Mouse (Mus musculus): ENCODE measurements around the gene Ehbp1. TPM values are rescaled to one million over a fixed set of nuclear protein-coding genes. Genes with fewer than 3 reads are reported as not detected.

The Ehbp1 gene
- polyA plus RNA-seq, 1 experiment from 2014 or later, result 9.8 TPM

DNA sequence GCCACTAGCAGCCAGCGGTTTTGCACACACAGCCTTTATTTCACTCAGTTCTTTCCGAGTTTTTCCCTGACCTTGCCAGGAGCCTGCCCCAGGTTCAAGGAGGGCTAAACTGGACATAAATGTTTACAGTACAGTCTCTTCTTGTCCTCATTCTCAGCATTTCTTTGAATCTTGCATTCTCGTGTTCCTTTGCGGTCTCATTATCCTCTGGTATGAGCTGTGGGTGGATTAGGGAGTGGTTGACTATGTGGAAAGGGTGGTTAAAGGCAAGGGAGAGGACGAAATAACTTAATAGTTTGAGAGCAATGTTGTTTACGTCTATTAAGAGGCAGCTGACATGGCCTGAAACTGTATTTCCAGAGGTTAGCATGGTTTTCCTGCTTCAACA, 54.6 kb downstream of the Ehbp1 start:
- Histone ChIP-seq H3K4me1 (ENCODE audit: control insufficient read depth, insufficient read depth, low read length) (peaks cover 13% of the 10 kb centered on the region; the same call in 1 of the 2 replicates), H3K9me3 (ENCODE audit: control insufficient read depth, low read length) (no peaks in the 10 kb centered on the region), H3K4me2 (replicated peaks; ENCODE audit: low read depth, low read length) (peak overlapping the region; percentile 84), H3K9ac (ENCODE audit: low read depth, low read length) (peak overlapping the region; percentile 70), H3K27me3 (ENCODE audit: control insufficient read depth, insufficient read depth, low read length) (no peaks in the 10 kb centered on the region), H3K27ac (ENCODE audit: low read depth, low read length) (peak overlapping the region; percentile 89), H3K36me3 (ENCODE audit: control insufficient read depth, insufficient read depth, low read length) (no peaks in the 10 kb centered on the region), H3K4me3 (ENCODE audit: low read length) (peak overlapping the region; percentile 60)
- 1% methylated on average over 6 of the region's 6 CpGs for WGBS
- no peak for ATAC-seq (ENCODE audit: low FRiP score, low TSS enrichment)

DNA sequence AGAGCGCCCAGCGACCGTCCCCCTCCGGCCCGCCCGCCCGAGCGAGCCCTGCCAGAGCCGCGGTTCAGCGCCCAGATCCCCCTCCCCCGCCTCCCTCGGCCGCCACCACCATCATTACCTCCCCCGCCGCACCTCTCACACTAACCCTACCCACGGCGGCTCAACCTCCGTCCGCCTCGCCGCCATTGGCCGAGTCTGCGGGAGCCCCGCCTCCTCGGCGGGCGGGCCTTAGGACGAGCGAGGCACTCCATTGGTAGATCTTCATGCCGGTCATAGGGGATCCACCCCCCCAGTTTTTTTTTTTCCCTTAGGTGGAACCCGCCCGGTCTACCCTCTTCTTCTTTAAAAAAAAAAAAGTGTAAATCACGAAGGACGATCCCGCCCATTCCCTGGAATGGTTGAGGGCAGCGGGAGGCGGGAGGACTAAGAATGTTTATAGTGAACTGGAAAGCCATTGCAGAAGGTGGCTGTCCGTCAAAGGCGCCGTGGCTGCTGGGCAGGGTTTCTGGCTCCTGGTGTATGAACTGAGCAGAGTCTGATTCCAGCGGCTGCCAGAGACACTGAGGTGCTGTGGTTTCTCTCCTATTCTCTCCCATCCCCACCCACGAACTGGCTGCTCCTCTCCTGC, 55.1 kb downstream of the Ehbp1 start:
- Histone ChIP-seq H3K4me1 (ENCODE audit: control insufficient read depth, insufficient read depth, low read length) (peaks cover 13% of the 10 kb centered on the region; the same call in 1 of the 2 replicates), H3K27ac (ENCODE audit: low read depth, low read length) (peak overlapping the region; percentile 89), H3K4me2 (replicated peaks; ENCODE audit: low read depth, low read length) (peak overlapping the region; percentile 84), H3K9ac (ENCODE audit: low read depth, low read length) (peak overlapping the region; percentile 82), H3K9me3 (ENCODE audit: control insufficient read depth, low read length) (no peaks in the 10 kb centered on the region), H3K36me3 (ENCODE audit: control insufficient read depth, insufficient read depth, low read length) (peaks cover 4% of the 10 kb centered on the region; the same call in 1 of the 2 replicates), H3K27me3 (ENCODE audit: control insufficient read depth, insufficient read depth, low read length) (no peaks in the 10 kb centered on the region), H3K4me3 (ENCODE audit: low read length) (peak overlapping the region; percentile 74)
- WGBS, result 2% methylated on average over 34 of the region's 43 CpGs
- peak; percentile 100 for ATAC-seq (ENCODE audit: low FRiP score, low TSS enrichment)

DNA sequence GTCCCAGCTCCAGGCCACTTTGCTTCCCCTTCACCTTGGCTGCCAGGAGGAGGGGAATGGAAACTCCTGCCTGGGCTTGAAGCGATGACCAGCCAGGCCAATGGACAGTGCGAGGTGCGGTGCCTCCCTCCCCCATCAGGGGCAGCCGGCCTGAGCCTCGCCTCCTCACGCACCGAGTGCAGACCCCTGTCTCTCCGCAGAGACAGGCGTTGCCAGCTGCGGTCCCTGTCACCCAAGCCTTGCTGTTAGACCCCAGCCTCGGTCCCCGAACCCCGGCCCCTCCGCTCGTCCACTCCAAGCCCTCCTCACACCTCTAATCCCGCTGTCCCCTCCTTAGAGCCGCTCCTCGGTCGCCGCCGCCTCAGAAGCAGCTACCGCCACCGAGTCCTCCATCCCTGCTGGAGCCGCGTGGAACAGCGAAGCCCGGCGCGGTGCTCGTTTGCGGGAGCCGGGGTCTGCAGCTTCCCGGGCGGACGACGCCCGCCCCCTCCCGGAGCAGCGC, 55.7 kb downstream of the Ehbp1 start:
- H3K9me3 ChIP-seq (ENCODE audit: control insufficient read depth, low read length), result no peaks in the 10 kb centered on the region
- ATAC-seq (ENCODE audit: low FRiP score, low TSS enrichment), result peak; percentile 79
- H3K27me3 ChIP-seq (ENCODE audit: control insufficient read depth, insufficient read depth, low read length), result no peaks in the 10 kb centered on the region
- peak overlapping the region; percentile 79; the same call in 1 of the 2 replicates for H3K27ac ChIP-seq (ENCODE audit: low read depth, low read length)
- H3K36me3 ChIP-seq (ENCODE audit: control insufficient read depth, insufficient read depth, low read length), result peaks cover 7% of the 10 kb centered on the region; the same call in 1 of the 2 replicates
- H3K4me1 ChIP-seq (ENCODE audit: control insufficient read depth, insufficient read depth, low read length), result peaks cover 13% of the 10 kb centered on the region; the same call in 1 of the 2 replicates
- H3K9ac ChIP-seq (ENCODE audit: low read depth, low read length), result peak overlapping the region; percentile 82
- H3K4me3 ChIP-seq (ENCODE audit: low read length), result peak overlapping the region; percentile 74
- H3K4me2 ChIP-seq (replicated peaks; ENCODE audit: low read depth, low read length), result peak overlapping the region; percentile 63
- 1% methylated on average over 38 of the region's 39 CpGs for WGBS

- Histone ChIP-seq H3K27ac (ENCODE audit: low read depth, low read length) (no peak overlapping the region), H3K36me3 (ENCODE audit: control insufficient read depth, insufficient read depth, low read length) (peaks cover under 1% of the 10 kb centered on the region; the same call in 1 of the 2 replicates), H3K9me3 (ENCODE audit: control insufficient read depth, low read length) (no peaks in the 10 kb centered on the region), H3K4me3 (ENCODE audit: low read length) (no peak overlapping the region), H3K4me1 (ENCODE audit: control insufficient read depth, insufficient read depth, low read length) (no peaks in the 10 kb centered on the region), H3K27me3 (ENCODE audit: control insufficient read depth, insufficient read depth, low read length) (no peaks in the 10 kb centered on the region), H3K9ac (ENCODE audit: low read depth, low read length) (no peak overlapping the region), H3K4me2 (replicated peaks; ENCODE audit: low read depth, low read length) (no peak overlapping the region)
- 97% methylated on average over 3 of the region's 3 CpGs for WGBS
- no peak for ATAC-seq (ENCODE audit: low FRiP score, low TSS enrichment)
Measured at GRCm38 (mm10) chr11:22276656-22277055, 65.4 kb downstream of the Ehbp1 start.

DNA sequence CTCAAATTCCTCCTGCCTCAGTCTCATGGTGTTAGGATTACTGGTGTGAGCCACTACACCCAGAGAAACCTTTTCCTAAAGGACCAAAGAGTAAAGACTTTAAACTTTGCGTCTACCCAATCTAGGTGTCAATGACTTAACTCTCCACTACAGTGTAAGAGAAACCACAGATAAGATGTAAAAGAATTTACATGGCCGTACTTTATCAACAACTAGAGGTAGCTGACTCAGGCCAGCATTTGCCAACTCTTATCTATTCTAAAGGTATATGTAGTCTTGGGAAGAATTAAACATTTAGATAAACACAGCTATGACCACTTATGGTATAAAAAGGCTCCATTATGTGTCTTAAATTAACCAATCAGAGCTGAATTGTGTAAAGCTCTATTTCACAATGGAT, 67.9 kb downstream of the Ehbp1 start:
- Histone ChIP-seq H3K4me1 (ENCODE audit: control insufficient read depth, insufficient read depth, low read length) (no peaks in the 10 kb centered on the region), H3K27ac (ENCODE audit: low read depth, low read length) (no peak overlapping the region), H3K9me3 (ENCODE audit: control insufficient read depth, low read length) (no peaks in the 10 kb centered on the region), H3K9ac (ENCODE audit: low read depth, low read length) (no peak overlapping the region), H3K4me2 (replicated peaks; ENCODE audit: low read depth, low read length) (no peak overlapping the region), H3K36me3 (ENCODE audit: control insufficient read depth, insufficient read depth, low read length) (no peaks in the 10 kb centered on the region; the same call in 1 of the 2 replicates), H3K4me3 (ENCODE audit: low read length) (no peak overlapping the region), H3K27me3 (ENCODE audit: control insufficient read depth, insufficient read depth, low read length) (no peaks in the 10 kb centered on the region)
- ATAC-seq (ENCODE audit: low FRiP score, low TSS enrichment), result no peak
- WGBS, result 95% methylated on average over 2 of the region's 2 CpGs

- H3K9me3 ChIP-seq (ENCODE audit: control insufficient read depth, low read length), result no peaks in the 10 kb centered on the region
- H3K27me3 ChIP-seq (ENCODE audit: control insufficient read depth, insufficient read depth, low read length), result no peaks in the 10 kb centered on the region
- no peak for ATAC-seq (ENCODE audit: low FRiP score, low TSS enrichment)
- no peak overlapping the region for H3K9ac ChIP-seq (ENCODE audit: low read depth, low read length)
- H3K4me1 ChIP-seq (ENCODE audit: control insufficient read depth, insufficient read depth, low read length), result no peaks in the 10 kb centered on the region
- H3K27ac ChIP-seq (ENCODE audit: low read depth, low read length), result no peak overlapping the region
- WGBS, result 87% methylated on average over 7 of the region's 7 CpGs
- H3K4me2 ChIP-seq (replicated peaks; ENCODE audit: low read depth, low read length), result no peak overlapping the region
- H3K4me3 ChIP-seq (ENCODE audit: low read length), result no peak overlapping the region
- no peaks in the 10 kb centered on the region; the same call in 1 of the 2 replicates for H3K36me3 ChIP-seq (ENCODE audit: control insufficient read depth, insufficient read depth, low read length)
Measured at GRCm38 (mm10) chr11:22273378-22273777, 68.7 kb downstream of the Ehbp1 start.

GRCm38 (mm10) chr11:22271889-22272288, 70.2 kb downstream of the Ehbp1 start:
- 94% methylated on average over 3 of the region's 3 CpGs for whole genome bisulfite sequencing
- no peaks in the 10 kb centered on the region for H3K4me1 ChIP-seq (ENCODE audit: control insufficient read depth, insufficient read depth, low read length)
- H3K9ac ChIP-seq (ENCODE audit: low read depth, low read length), result no peak overlapping the region
- H3K27ac ChIP-seq (ENCODE audit: low read depth, low read length), result no peak overlapping the region
- no peak overlapping the region for H3K4me3 ChIP-seq (ENCODE audit: low read length)
- no peaks in the 10 kb centered on the region for H3K27me3 ChIP-seq (ENCODE audit: control insufficient read depth, insufficient read depth, low read length)
- no peaks in the 10 kb centered on the region; the same call in 1 of the 2 replicates for H3K36me3 ChIP-seq (ENCODE audit: control insufficient read depth, insufficient read depth, low read length)
- H3K9me3 ChIP-seq (ENCODE audit: control insufficient read depth, low read length), result no peaks in the 10 kb centered on the region
- no peak for ATAC-seq (ENCODE audit: low FRiP score, low TSS enrichment)
- no peak overlapping the region for H3K4me2 ChIP-seq (replicated peaks; ENCODE audit: low read depth, low read length)

GRCm38 (mm10) chr11:22269643-22270042, 72.4 kb downstream of the Ehbp1 start:
- Histone ChIP-seq H3K4me2 (replicated peaks; ENCODE audit: low read depth, low read length) (no peak overlapping the region), H3K4me3 (ENCODE audit: low read length) (no peak overlapping the region), H3K27me3 (ENCODE audit: control insufficient read depth, insufficient read depth, low read length) (no peaks in the 10 kb centered on the region), H3K4me1 (ENCODE audit: control insufficient read depth, insufficient read depth, low read length) (no peaks in the 10 kb centered on the region), H3K9ac (ENCODE audit: low read depth, low read length) (no peak overlapping the region), H3K36me3 (ENCODE audit: control insufficient read depth, insufficient read depth, low read length) (no peaks in the 10 kb centered on the region), H3K9me3 (ENCODE audit: control insufficient read depth, low read length) (no peaks in the 10 kb centered on the region), H3K27ac (ENCODE audit: low read depth, low read length) (no peak overlapping the region)
- ATAC-seq (ENCODE audit: low FRiP score, low TSS enrichment), result no peak
- WGBS, result 77% methylated on average over 4 of the region's 4 CpGs

- Histone ChIP-seq H3K4me3 (ENCODE audit: low read length) (no peak overlapping the region), H3K27ac (ENCODE audit: low read depth, low read length) (no peak overlapping the region), H3K4me2 (replicated peaks; ENCODE audit: low read depth, low read length) (no peak overlapping the region), H3K9me3 (ENCODE audit: control insufficient read depth, low read length) (no peaks in the 10 kb centered on the region), H3K36me3 (ENCODE audit: control insufficient read depth, insufficient read depth, low read length) (no peaks in the 10 kb centered on the region), H3K9ac (ENCODE audit: low read depth, low read length) (no peak overlapping the region), H3K27me3 (ENCODE audit: control insufficient read depth, insufficient read depth, low read length) (no peaks in the 10 kb centered on the region), H3K4me1 (ENCODE audit: control insufficient read depth, insufficient read depth, low read length) (no peaks in the 10 kb centered on the region)
- 79% methylated on average over 3 of the region's 3 CpGs for WGBS
- ATAC-seq (ENCODE audit: low FRiP score, low TSS enrichment), result no peak
Measured at GRCm38 (mm10) chr11:22269173-22269572, 72.9 kb downstream of the Ehbp1 start.
